Mouse (Mus musculus): ENCODE results near the gene Mmp23. TPM values are rescaled to one million over a fixed set of nuclear protein-coding genes. Genes with fewer than 3 reads are reported as not detected.
A peak's percentile ranks its signal among the peaks of the same experiment; 100 is the strongest.
"Not testable (repeated sequence)": the region's sequence is repeated elsewhere in the genome, so short reads cannot be mapped to it uniquely, and the experiment has no call there.

The Mmp23 gene
- polyA plus RNA-seq, 1 experiment from 2014 or later = 26.1 TPM

DNA sequence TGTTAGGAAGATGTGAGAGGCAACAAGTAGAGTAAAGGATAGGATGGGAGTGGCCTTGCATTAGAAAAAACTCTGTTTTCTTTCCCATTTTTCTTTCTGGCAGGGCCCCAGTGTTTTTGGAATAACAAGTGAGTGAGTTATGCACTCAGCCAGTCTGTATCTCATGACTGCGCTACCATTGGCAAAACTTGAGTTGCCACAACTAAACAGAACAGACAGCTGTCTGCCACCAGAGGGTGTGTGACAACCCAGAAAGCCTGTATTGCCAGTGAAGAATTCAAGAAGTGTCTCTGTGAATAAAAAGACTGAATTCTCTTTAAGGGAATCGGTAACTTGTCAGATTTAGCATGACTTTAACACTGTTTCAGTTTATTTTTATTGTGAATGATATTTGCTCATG lies 22.8 kb upstream of the Mmp23 start:
- 77% methylated on average over 2 of the region's 2 CpGs for WGBS
- Histone ChIP-seq H3K9ac (no peak overlapping the region), H3K27ac (no peak overlapping the region), H3K4me1 (no peaks in the 10 kb centered on the region), H3K36me3 (no peaks in the 10 kb centered on the region), H3K27me3 (no peaks in the 10 kb centered on the region), H3K9me3 (no peaks in the 10 kb centered on the region), H3K4me2 (no peak overlapping the region), H3K4me3 (no peak overlapping the region)
- no peak for ATAC-seq (ENCODE audit: insufficient number of reproducible peaks, insufficient read depth, low FRiP score, low TSS enrichment, low read depth)

DNA sequence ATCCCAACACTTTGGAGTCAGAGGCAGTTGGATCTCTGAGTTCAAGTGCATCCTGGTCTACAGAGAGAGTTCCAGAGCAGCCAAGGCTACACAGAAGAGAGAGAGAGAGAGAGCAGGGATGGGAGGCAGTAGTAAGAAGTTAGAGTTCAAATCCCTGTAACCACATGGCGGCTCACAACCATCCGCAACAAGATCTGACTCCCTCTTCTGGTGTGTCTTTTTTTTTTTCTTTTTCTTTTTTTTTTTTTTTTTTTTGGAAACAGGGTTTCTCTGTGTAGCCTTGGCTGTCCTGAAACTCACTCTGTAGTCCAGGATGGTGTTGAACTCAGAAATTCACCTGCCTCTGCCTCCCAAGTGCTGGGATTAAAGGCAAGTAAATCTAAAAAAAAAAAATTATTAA lies 18.9 kb upstream of the Mmp23 start:
- ATAC-seq (ENCODE audit: insufficient number of reproducible peaks, insufficient read depth, low FRiP score, low TSS enrichment, low read depth) = no peak
- no peak overlapping the region for H3K4me2 ChIP-seq
- H3K36me3 ChIP-seq = no peaks in the 10 kb centered on the region
- no peak overlapping the region for H3K9ac ChIP-seq
- WGBS = 48% methylated on average over 2 of the region's 2 CpGs
- H3K9me3 ChIP-seq = no peaks in the 10 kb centered on the region
- H3K4me1 ChIP-seq = peaks cover 7% of the 10 kb centered on the region
- no peaks in the 10 kb centered on the region for H3K27me3 ChIP-seq
- H3K4me3 ChIP-seq = no peak overlapping the region
- no peak overlapping the region for H3K27ac ChIP-seq

DNA sequence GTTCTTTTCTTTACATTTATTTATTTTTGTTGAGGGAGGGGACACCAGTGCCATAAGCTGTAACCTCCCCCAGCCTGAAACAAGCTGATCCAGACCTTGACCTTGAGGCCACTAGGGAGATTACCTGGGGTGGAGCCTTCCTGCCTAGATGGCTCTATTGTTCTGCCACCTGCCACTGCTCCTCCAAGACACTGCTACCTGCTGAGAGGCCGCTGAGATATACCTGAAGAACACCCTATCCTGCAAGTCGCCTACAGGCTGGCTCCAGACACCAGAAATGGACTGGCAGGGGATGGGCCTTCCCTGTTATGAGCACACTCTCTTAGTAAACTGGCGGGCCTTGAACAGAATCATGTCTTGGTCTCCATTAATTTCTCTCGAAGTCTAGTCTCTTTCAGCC lies 17.1 kb upstream of the Mmp23 start:
- not testable (repeated sequence) for H3K9me3 ChIP-seq; H3K4me1 ChIP-seq; H3K4me3 ChIP-seq; H3K9ac ChIP-seq; H3K27me3 ChIP-seq; H3K27ac ChIP-seq; ATAC-seq (ENCODE audit: insufficient number of reproducible peaks, insufficient read depth, low FRiP score, low TSS enrichment, low read depth)
- H3K36me3 ChIP-seq = peaks cover 13% of the 10 kb centered on the region
- 60% methylated on average over 4 of the region's 4 CpGs for WGBS
- H3K4me2 ChIP-seq = peak overlapping the region; percentile 86

DNA sequence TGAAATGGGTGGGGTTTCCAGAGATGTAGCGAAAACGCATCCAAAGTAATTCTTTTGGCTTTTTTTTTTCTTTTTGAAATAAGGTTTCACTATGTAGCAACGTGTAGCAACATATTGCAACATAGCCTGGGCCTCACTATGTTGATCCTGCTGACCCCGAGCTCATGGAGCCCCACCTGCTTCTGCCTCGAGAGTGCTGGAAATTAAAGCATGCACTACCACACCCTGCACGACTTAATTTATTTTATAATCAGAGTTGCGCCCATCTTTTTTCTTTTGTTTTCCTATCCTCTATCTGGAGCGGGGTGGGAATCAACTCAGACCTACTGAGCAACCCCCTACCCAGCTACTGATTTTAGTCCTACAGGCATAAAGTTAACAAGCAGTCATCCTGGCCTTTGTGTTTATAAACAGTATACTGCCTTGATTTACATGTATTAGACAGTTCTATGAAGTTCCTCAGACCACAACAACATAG lies 16.5 kb upstream of the Mmp23 start:
- WGBS = 1% methylated on average over 8 of the region's 8 CpGs
- no peak overlapping the region; the same call in 1 of the 2 replicates for H3K9ac ChIP-seq
- H3K27me3 ChIP-seq = no peaks in the 10 kb centered on the region
- no peak overlapping the region; the same call in 1 of the 2 replicates for H3K27ac ChIP-seq
- H3K9me3 ChIP-seq = no peaks in the 10 kb centered on the region
- peak overlapping the region; percentile 86 for H3K4me2 ChIP-seq
- H3K4me1 ChIP-seq = peaks cover 7% of the 10 kb centered on the region
- H3K4me3 ChIP-seq = peak overlapping the region; percentile 91
- no peak for ATAC-seq (ENCODE audit: insufficient number of reproducible peaks, insufficient read depth, low FRiP score, low TSS enrichment, low read depth)
- peaks cover 17% of the 10 kb centered on the region for H3K36me3 ChIP-seq

DNA sequence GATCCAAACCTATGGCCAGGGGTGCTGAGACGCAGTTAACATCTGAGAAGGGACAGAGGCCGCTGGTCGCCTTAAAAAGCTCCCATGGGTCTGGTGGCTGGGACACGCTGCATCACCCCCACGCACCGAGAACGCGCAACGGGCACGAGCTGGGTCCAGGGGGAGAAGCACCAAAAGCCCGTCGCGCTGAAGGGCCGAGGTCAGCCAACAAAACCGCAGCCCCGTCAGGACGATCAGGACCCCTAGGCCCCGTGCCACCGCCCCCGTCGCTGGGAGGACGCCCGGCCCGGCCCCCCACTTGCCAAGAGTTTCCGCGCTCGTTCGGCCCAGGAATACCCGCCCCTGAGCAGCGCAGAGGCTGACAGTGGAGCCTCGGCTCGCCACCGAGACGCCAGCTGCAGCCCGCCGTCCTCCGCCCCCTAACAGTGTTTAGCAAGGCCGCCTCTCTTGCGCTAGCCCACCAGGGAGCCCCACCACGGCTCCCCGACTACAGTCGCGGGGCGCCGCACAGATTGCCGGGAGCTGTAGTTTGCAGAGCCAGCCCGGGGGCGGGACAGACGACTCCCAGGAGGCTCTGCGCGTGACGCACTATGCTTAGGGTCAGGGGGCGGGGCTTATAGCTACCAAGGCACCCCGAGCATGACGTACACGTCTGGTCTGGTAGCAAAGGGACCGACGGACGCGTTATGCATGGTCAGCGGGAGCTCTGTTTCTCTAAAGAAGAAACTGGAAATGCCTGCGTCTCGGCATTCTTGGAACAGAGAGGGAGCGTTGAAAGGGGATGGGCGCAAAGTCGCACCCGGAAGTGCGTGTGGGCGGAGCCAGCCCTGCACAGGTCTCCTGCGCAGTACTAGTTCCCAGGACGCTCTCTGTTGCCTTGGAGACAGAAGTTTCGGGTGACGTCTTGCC lies 15.8 kb upstream of the Mmp23 start, which contains the start of gene Mib2:
Gene Mib2, minus strand, starts transcription at position 510 of the 909 bp plus-strand sequence.
- peak; percentile 99 for ATAC-seq (ENCODE audit: insufficient number of reproducible peaks, insufficient read depth, low FRiP score, low TSS enrichment, low read depth)
- Histone ChIP-seq H3K9ac (peak within 1 kb of the TSS; percentile 93), H3K4me2 (peak within 1 kb of the TSS; percentile 86), H3K36me3 (peaks cover 24% of the 10 kb centered on the region), H3K27me3 (no peaks in the 10 kb centered on the region), H3K9me3 (no peaks in the 10 kb centered on the region), H3K4me3 (peak within 1 kb of the TSS; percentile 91), H3K4me1 (peaks cover 7% of the 10 kb centered on the region), H3K27ac (peak within 1 kb of the TSS; percentile 88)
- under 1% methylated on average over 73 of the region's 73 CpGs for WGBS

DNA sequence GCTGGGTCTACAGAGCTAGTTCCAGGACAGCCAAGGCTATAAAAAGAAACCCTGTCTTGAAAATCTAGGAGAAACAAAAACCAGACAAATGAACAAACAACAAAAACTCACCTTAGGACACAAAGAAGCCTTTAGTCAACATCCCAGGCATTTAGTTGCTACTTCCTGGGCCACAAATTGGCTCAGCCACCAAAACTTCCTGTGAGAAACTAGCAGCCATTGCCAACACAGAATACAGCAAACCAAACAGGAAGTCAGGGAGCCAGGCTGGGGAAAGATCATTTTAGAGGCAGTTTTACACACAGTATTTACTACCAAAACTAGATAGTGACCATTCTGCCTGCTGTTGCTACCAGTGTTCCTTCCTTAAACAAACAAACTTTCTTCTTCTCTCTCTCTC lies 13.7 kb upstream of the Mmp23 start:
- no peak overlapping the region for H3K27ac ChIP-seq
- no peaks in the 10 kb centered on the region for H3K9me3 ChIP-seq
- no peak overlapping the region for H3K4me3 ChIP-seq
- H3K4me1 ChIP-seq = peaks cover 7% of the 10 kb centered on the region
- ATAC-seq (ENCODE audit: insufficient number of reproducible peaks, insufficient read depth, low FRiP score, low TSS enrichment, low read depth) = no peak
- H3K9ac ChIP-seq = no peak overlapping the region
- H3K4me2 ChIP-seq = no peak overlapping the region
- H3K36me3 ChIP-seq = peaks cover 38% of the 10 kb centered on the region
- H3K27me3 ChIP-seq = no peaks in the 10 kb centered on the region

DNA sequence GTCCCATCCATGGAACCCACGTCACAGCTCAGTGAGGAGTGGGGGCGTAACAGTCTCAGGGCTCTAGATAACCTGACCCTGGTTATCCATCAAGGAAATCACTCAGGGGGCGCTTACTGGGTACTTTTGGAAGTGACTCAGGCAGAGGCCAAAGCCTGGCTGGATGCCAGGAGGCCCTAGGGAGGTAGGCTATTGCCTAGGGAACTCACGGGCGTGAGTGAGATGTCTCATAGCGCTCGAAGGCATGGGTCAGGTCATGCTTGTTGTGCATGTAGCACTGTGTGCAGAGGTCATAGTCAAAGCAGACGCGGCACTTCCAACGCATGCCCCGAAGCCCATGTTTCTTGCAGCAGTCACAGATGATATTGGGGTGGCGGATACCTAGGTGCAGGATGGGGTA lies 7.5 kb upstream of the Mmp23 start:
- Histone ChIP-seq H3K9me3 (no peaks in the 10 kb centered on the region), H3K27me3 (peaks cover 10% of the 10 kb centered on the region), H3K9ac (0 out of 2 replicates have a peak overlapping the region, but pooled peaks have one; percentile 4), H3K4me3 (no peak overlapping the region), H3K27ac (no peak overlapping the region), H3K4me1 (no peaks in the 10 kb centered on the region), H3K4me2 (no peak overlapping the region), H3K36me3 (peaks cover 85% of the 10 kb centered on the region)
- ATAC-seq (ENCODE audit: insufficient number of reproducible peaks, insufficient read depth, low FRiP score, low TSS enrichment, low read depth) = no peak
- WGBS = 88% methylated on average over 12 of the region's 12 CpGs

DNA sequence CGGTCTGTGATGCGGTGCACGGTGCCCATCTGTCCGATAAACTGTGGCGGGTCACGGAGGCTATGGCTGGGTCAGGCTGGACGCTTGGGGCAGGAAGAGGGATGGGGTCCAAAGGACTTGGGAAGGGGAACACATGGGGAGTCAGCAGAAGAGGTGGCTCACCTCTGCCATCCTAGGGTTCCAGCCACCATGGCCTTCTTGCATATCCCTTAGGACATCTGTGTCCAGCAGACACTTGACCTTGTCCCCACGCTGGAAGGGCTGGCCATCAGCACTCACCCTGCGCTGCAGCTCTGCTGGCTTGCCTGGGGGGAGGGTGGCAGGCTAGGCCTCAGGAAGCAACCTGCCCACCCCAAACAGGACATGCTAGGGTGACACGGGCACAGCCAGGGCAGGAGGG lies 5.8 kb upstream of the Mmp23 start:
- Histone ChIP-seq H3K4me2 (no peak overlapping the region), H3K27ac (no peak overlapping the region), H3K27me3 (peaks cover 27% of the 10 kb centered on the region), H3K9ac (no peak overlapping the region), H3K36me3 (peaks cover 75% of the 10 kb centered on the region), H3K4me1 (peaks cover 16% of the 10 kb centered on the region), H3K4me3 (no peak overlapping the region), H3K9me3 (no peaks in the 10 kb centered on the region)
- 92% methylated on average over 10 of the region's 10 CpGs for WGBS
- ATAC-seq (ENCODE audit: insufficient number of reproducible peaks, insufficient read depth, low FRiP score, low TSS enrichment, low read depth) = no peak

DNA sequence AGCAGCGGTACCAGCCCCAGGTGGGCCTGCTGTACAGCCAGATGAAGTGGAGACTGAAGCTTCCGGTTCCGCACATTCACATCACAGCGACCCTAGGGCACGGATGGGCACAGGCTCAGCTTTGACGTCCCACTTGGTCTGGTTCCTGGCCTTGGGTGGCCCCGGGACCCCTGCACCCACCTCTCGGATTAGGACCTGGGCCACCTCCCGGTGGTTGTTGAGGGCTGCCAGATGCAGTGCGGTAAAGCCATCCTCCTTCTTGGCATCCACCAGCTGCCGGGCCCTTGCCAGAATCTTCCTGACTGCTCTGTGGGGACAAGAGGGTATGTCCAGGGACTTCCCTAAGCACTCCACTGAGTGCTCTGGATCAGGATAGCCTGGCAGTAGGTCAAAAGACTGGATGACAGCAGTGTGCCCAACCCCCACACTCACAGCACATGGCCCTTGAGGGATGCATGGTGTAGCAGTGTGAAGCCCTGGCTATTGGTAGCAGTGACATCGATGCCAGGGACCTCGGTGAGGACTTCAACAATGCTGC lies 3.1 kb upstream of the Mmp23 start:
- H3K4me2 ChIP-seq = no peak overlapping the region
- peaks cover 54% of the 10 kb centered on the region for H3K27me3 ChIP-seq
- H3K9me3 ChIP-seq = no peaks in the 10 kb centered on the region
- H3K4me1 ChIP-seq = peaks cover 43% of the 10 kb centered on the region
- no peak overlapping the region for H3K27ac ChIP-seq
- WGBS = 89% methylated on average over 13 of the region's 13 CpGs
- H3K36me3 ChIP-seq = peaks cover 61% of the 10 kb centered on the region
- H3K4me3 ChIP-seq = no peak overlapping the region
- ATAC-seq (ENCODE audit: insufficient number of reproducible peaks, insufficient read depth, low FRiP score, low TSS enrichment, low read depth) = no peak
- H3K9ac ChIP-seq = no peak overlapping the region

DNA sequence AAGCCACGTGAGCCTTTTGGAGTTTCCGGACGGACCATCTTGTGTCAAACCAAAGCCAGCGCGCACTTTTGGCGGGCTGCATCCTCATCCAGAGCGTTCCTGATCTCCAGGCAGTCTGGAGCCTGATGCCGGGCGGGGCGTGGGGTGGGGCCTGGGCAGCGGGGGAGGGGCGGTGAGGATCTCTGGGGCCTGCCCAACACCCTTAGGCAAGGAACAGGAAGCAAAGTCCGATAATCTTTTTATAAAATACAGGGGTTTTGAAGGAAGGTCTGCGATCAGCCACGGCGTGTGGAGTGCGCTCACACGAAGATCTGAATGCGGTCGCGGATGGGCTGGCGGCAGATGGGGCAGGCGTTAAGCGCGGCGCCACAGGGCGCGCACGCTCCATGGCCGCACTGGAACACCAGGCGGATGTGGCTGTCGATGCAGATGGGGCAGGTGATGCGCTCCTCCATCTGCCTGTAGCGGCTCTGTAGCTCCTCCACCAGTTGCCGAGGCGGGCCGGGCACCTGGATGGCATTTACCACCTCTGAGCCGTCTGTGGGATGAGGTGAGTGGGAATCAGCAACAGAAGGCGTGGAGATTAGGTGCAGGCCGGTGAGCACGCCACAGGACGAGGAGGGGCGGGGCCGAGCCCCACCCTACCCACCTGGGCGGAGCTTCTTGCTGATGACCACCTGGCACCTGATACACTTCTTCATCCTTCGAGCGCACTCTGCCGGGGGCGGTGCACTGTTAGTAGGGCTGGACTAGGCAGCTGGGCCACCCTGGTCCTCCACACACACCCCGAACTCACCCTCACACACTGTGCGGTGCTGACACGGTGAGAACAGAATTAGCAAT lies 1.5 kb upstream of the Mmp23 start:
- ATAC-seq (ENCODE audit: insufficient number of reproducible peaks, insufficient read depth, low FRiP score, low TSS enrichment, low read depth) = peak; percentile 68; the same call in 1 of the 2 replicates
- peak overlapping the region; percentile 94 for H3K4me2 ChIP-seq
- peak overlapping the region; percentile 82 for H3K9ac ChIP-seq
- H3K27me3 ChIP-seq = peaks cover 58% of the 10 kb centered on the region
- H3K4me3 ChIP-seq = peak overlapping the region; percentile 57
- H3K27ac ChIP-seq = 0 out of 2 replicates have a peak overlapping the region, but pooled peaks have one; percentile 33
- 1% methylated on average over 52 of the region's 52 CpGs for WGBS
- peaks cover 63% of the 10 kb centered on the region for H3K36me3 ChIP-seq
- H3K4me1 ChIP-seq = peaks cover 44% of the 10 kb centered on the region
- no peaks in the 10 kb centered on the region for H3K9me3 ChIP-seq

DNA sequence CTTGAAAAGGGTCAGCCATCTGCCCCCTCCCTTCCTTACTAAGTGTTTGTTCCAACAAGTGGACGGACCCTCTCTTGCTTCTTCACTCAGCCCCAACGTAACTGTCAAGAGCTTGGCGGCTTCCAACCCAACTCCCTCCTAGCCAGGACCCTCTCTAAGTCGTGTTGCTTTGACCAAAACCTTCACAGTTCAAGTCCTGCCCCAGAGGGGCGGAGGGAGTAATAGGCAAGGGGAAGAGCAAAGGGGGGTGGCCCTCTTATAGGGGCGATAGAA lies 935 bp upstream of the Mmp23 start:
- Histone ChIP-seq H3K4me1 (peaks cover 44% of the 10 kb centered on the region), H3K27me3 (peaks cover 58% of the 10 kb centered on the region), H3K4me2 (peak overlapping the region; percentile 94), H3K9ac (peak overlapping the region; percentile 82), H3K4me3 (peak overlapping the region; percentile 57), H3K27ac (no peak overlapping the region), H3K9me3 (no peaks in the 10 kb centered on the region), H3K36me3 (peaks cover 63% of the 10 kb centered on the region)
- WGBS = 1% methylated on average over 6 of the region's 6 CpGs
- no peak for ATAC-seq (ENCODE audit: insufficient number of reproducible peaks, insufficient read depth, low FRiP score, low TSS enrichment, low read depth)
